Mouse (Mus musculus) brain, embryonic 14.5 days (tissue): Measurements from ENCODE around the gene Map2k3.

Experiments
- CTCF ChIP-seq: fragments of 200-500 bp; IDR thresholded peaks from 2 replicates; pipeline ENCODE4 v1.5.1; 2012; ENCODE audit warnings: inconsistent platforms, mild to moderate bottlenecking, moderate library complexity, borderline replicate concordance; ENCODE audit not compliant: insufficient read depth, insufficient read length; ENCODE audit errors: extremely low read depth
- POLR2A ChIP-seq: fragments of 200-500 bp; IDR thresholded peaks from 2 replicates; pipeline ENCODE4 v1.6.1; 2012; ENCODE audit warnings: mild to moderate bottlenecking, inconsistent platforms, borderline replicate concordance; ENCODE audit not compliant: poor library complexity, insufficient read depth, insufficient read length, severe bottlenecking; ENCODE audit errors: extremely low read depth

DNA sequence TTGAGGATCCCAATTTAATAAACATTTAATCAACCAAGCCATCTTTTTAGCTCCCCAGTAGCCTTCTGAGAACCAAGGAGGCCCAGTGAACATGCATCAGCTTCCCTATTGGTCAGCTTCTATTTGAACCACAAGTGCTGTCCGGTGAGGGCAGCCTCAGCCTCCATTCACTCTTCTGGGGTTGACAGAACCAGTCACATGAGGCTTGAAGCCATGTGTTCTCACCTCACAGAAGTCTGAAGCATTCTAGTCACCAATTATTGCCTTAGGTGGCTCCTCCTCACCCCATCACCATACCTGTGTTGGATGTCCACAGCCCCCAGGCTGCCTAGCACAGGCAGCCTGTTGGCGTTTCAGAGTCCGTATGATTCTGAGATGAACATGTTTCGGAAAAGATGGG is 27.1 kb downstream of the Map2k3 start:
- TF ChIP-seq POLR2A (no peak), CTCF (no peak)
